Mouse (Mus musculus) forebrain, postnatal 0 days (tissue): ENCODE data around the gene Sox5. TPM values are rescaled to one million over a fixed set of nuclear protein-coding genes. Genes with fewer than 3 reads are reported as not detected.

ENCODE experiments used
- ATAC-seq: fragments of 200-750 bp; cut with Nextera tagmentation; 2 replicates; pipeline ENCODE4 v1.8.0; 2017; ENCODE audit warnings: mild to moderate bottlenecking, moderate library complexity
- DNase-seq: peaks from one replicate; pipeline ENCODE4 v3.0.0-alpha.2; 2015
- H3K27ac ChIP-seq: fragments of 300-500 bp; sonication (generic); 2 replicates; pipeline ENCODE4 v1.5.1; 2014; ENCODE audit warnings: low read depth, mild to moderate bottlenecking, antibody characterized with exemption, low read length, moderate library complexity, mixed read lengths
- H3K27me3 ChIP-seq: fragments of 300-500 bp; sonication (generic); 2 replicates; pipeline ENCODE4 v1.6.1; 2014; ENCODE audit warnings: mild to moderate bottlenecking, low read length, mixed read lengths; ENCODE audit not compliant: insufficient read depth
- H3K36me3 ChIP-seq: fragments of 300-500 bp; sonication (generic); 2 replicates; pipeline ENCODE4 v1.6.1; 2014; ENCODE audit warnings: mild to moderate bottlenecking, moderate library complexity; ENCODE audit not compliant: insufficient read depth
- H3K4me1 ChIP-seq: fragments of 300-500 bp; sonication (generic); 2 replicates; pipeline ENCODE4 v1.6.1; 2014; ENCODE audit warnings: antibody characterized with exemption; ENCODE audit not compliant: insufficient read depth
- H3K4me2 ChIP-seq: fragments of 300-500 bp; sonication (generic); 2 replicates; pipeline ENCODE4 v1.6.1; 2014; ENCODE audit warnings: low read depth, mild to moderate bottlenecking, moderate library complexity
- H3K4me3 ChIP-seq: fragments of 300-500 bp; sonication (generic); 2 replicates; pipeline ENCODE4 v1.5.1; 2014; ENCODE audit warnings: low read depth, low read length, mixed read lengths
- H3K9ac ChIP-seq: fragments of 300-500 bp; sonication (generic); 2 replicates; pipeline ENCODE4 v1.6.1; 2014; ENCODE audit warnings: mild to moderate bottlenecking
- H3K9me3 ChIP-seq: fragments of 300-500 bp; sonication (generic); 2 replicates; pipeline ENCODE4 v1.6.1; 2016; ENCODE audit warnings: low read length
- CTCF ChIP-seq: sonication (generic); IDR thresholded peaks from 2 replicates; pipeline ENCODE4 v1.5.1; 2016; ENCODE audit warnings: antibody characterized with exemption, control low read depth, low read depth
- whole genome bisulfite sequencing: fragments of 180-500 bp; shearing (Covaris S2); extraction: QIAGEN DNeasy Blood & Tissue Kit; methylation state at CpG from one replicate; pipeline ENCODE4 v1.1.7; 2014; 5-methylcytosine and 5-hydroxymethylcytosine counted together
- polyA plus RNA-seq: library from polyadenylated mRNA; unstranded; fragments of >200 nt; fragmentation: Nextera tagmentation; extraction: Ambion mirVana; gene quantifications from 2 replicates; pipeline ENCODE4 v1.2.1, GENCODE M21; 2015
- total RNA-seq: library from RNA; depleted of rRNA; stranded (reverse); fragments of >200 nt; gene quantifications from 2 replicates; pipeline ENCODE4 v1.2.3, GENCODE M21; 2014

The Sox5 gene
- total and polyA plus RNA-seq, 2 experiments from 2014 or later, result 31.6 to 62.8 TPM

DNA sequence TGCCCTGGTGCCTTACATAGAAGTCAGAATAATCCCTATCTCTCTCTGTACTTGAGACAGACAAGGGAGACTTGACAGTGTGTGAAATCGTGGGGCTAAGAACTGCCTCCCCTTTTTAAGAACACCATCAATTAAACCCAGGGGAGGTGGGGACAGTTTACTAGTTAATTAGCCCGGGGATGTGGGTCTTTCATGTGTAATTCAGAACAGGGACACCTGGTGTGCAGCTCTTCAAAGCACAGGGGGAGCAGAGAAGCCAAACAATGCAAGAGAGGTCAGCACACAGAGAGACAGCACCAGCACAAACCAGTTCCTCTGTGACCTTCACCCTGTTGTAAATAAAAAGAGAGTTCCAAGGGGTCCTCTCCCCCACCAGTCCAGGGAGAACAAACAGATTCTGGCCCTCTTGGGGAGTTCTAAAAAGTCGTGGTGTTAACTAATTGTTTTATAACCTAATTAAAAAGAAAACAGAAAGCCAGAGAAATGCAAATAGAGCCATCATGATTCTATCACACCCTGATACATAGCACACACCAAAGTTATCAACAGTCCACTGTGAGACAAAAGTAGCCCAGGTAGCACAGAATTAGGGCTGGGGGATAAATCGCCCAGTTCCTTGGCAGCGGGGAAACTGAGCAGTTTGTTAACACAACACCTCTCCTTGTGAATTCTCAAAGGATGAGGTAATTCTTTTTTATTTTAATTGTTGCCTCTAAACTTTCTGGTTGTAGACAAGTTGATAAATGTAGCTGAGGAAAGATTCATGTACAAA is 420.3 kb downstream of the Sox5 start:
- Histone ChIP-seq H3K9ac (no peak overlapping the region), H3K36me3 (no peaks in the 10 kb centered on the region), H3K27ac (no peak overlapping the region), H3K9me3 (no peaks in the 10 kb centered on the region), H3K27me3 (no peaks in the 10 kb centered on the region), H3K4me1 (no peaks in the 10 kb centered on the region; the same call in 1 of the 2 replicates), H3K4me2 (no peak overlapping the region), H3K4me3 (no peak overlapping the region)
- no peak for TF ChIP-seq CTCF
- WGBS, result 15% methylated on average over 5 of the region's 5 CpGs
- DNase-seq (no peak), ATAC-seq (no peak)

DNA sequence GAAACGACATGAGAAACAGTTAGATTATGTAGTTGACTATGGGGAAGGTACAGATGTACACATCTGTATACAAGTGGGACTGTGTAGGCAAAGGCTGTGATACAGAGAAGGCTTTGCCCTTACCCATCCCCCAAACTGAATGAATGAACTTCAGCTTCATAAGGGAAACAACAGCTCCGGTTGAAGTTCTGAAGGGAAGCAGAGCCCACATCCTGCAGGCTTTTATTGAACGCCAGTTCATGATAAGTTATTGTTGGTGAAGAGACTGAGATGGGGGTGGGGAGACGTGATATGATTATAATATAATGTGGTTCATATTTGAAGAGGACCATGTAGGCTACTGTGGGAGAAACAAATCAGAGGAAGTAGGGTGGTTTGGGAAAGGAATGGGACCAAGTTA is 424.7 kb downstream of the Sox5 start:
- Histone ChIP-seq H3K36me3 (no peaks in the 10 kb centered on the region), H3K4me2 (no peak overlapping the region), H3K9me3 (no peaks in the 10 kb centered on the region), H3K27ac (no peak overlapping the region), H3K9ac (no peak overlapping the region), H3K27me3 (no peaks in the 10 kb centered on the region), H3K4me3 (no peak overlapping the region), H3K4me1 (no peaks in the 10 kb centered on the region; the same call in 1 of the 2 replicates)
- ATAC-seq (no peak), DNase-seq (no peak)
- TF ChIP-seq CTCF, result no peak
- 94% methylated on average over 4 of the region's 4 CpGs for WGBS

DNA sequence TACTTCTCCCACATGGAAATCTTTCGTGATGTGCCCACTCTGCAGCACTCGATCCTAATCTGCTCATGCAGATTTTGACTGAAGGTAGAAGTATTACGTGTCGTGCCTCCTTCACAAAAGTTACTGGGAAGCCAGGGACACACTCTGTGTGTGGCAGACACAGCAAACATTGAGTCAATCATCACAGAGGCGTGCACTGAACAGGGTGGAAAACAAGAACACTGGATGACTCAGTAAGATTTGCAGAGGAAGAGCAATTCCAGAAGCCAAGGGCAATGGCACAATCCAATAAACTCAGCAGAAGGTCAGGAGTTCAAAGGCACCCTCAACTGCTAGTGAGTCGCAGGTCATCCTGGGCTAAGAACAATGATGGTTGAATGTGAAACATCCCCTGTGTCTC is 430.7 kb downstream of the Sox5 start:
- WGBS, result 84% methylated on average over 6 of the region's 6 CpGs
- DNase-seq, result no peak

DNA sequence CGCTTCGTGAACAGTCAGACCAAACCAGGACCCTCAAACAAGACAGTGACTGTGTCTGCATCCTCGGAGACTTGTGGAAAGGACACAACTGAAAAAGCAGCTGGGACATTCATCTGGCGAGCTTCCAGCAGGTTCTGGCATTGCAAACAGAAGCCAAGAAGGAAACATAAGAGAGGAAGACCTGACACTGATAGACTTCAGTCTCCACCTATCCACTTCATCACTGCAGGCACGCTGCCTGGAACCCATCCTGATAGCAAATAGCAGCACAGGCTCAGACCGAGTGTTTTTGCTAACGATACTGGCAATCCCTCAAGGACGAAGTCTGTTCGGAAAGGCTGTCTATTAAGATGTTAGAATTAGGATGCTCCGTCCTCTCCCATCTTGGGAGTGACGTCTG is 438.4 kb downstream of the Sox5 start:
- H3K4me3 ChIP-seq, result no peak overlapping the region
- H3K27me3 ChIP-seq, result no peaks in the 10 kb centered on the region
- peaks cover 6% of the 10 kb centered on the region for H3K4me1 ChIP-seq
- no peak for ATAC-seq
- DNase-seq, result peak; percentile 49
- no peaks in the 10 kb centered on the region for H3K36me3 ChIP-seq
- H3K9ac ChIP-seq, result no peak overlapping the region
- 45% methylated on average over 11 of the region's 11 CpGs for WGBS
- no peak overlapping the region for H3K27ac ChIP-seq
- no peak overlapping the region for H3K4me2 ChIP-seq
- no peak for TF ChIP-seq CTCF
- no peaks in the 10 kb centered on the region for H3K9me3 ChIP-seq

More for the DNA sequence above, 430.7 kb downstream of the Sox5 start:
- TF ChIP-seq CTCF, result no peak
- no peaks in the 10 kb centered on the region for H3K27me3 ChIP-seq
- no peak overlapping the region for H3K9ac ChIP-seq
- H3K4me2 ChIP-seq, result no peak overlapping the region
- no peak for ATAC-seq
- H3K27ac ChIP-seq, result no peak overlapping the region
- no peak overlapping the region for H3K4me3 ChIP-seq
- no peaks in the 10 kb centered on the region for H3K9me3 ChIP-seq
- H3K4me1 ChIP-seq, result no peaks in the 10 kb centered on the region
- H3K36me3 ChIP-seq, result no peaks in the 10 kb centered on the region

DNA sequence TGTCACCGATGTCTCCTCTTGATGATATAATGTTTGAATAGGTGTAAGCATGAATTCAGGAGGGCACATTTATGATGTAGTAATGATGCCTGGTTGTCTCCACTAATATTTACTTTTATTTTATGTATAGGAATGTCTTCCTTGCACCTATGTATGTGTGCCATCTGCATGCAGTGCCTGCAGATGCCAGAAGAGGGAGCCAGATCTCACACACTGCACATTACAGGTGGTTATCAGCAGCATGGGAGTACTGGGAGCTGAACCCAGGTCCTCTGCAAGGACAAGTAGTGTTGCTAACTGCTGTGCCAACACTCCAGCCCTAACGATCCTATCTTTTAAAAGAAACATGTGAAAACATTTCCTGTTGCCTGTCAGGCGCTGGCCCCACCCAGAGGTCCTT is 442.2 kb downstream of the Sox5 start:
- no peak overlapping the region for H3K4me2 ChIP-seq
- ATAC-seq, result no peak
- no peak overlapping the region for H3K9ac ChIP-seq
- peaks cover 16% of the 10 kb centered on the region for H3K4me1 ChIP-seq
- TF ChIP-seq CTCF, result peak; percentile 51
- H3K9me3 ChIP-seq, result no peaks in the 10 kb centered on the region
- no peak for DNase-seq
- H3K36me3 ChIP-seq, result no peaks in the 10 kb centered on the region
- H3K27me3 ChIP-seq, result no peaks in the 10 kb centered on the region
- 97% methylated on average over 3 of the region's 3 CpGs for WGBS
- no peak overlapping the region for H3K4me3 ChIP-seq
- H3K27ac ChIP-seq, result no peak overlapping the region

DNA sequence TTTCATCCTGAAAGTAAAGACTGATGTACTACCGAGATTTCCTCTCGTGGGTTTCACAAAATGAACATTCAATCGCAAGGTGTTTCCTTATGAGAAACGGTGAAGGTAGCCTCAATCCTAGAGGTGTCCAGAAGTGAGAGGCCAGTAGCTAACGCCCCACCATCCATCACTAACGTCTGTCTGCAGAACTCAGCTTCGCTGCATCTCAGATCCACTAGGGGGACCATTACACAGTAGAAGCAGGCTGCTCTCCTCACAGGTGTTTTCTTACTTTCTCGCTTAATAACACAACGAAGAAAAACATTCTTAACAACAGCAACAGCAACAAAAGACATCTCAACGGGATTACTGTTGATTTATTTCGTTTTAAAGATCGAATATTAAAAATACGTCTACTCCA is 442.8 kb downstream of the Sox5 start:
- H3K27ac ChIP-seq, result no peak overlapping the region
- H3K27me3 ChIP-seq, result no peaks in the 10 kb centered on the region
- no peaks in the 10 kb centered on the region for H3K36me3 ChIP-seq
- DNase-seq (peak; percentile 72), ATAC-seq (no peak)
- no peak overlapping the region for H3K4me2 ChIP-seq
- no peaks in the 10 kb centered on the region for H3K9me3 ChIP-seq
- H3K4me3 ChIP-seq, result no peak overlapping the region
- WGBS, result 60% methylated on average over 13 of the region's 13 CpGs
- H3K4me1 ChIP-seq, result peaks cover 16% of the 10 kb centered on the region
- H3K9ac ChIP-seq, result no peak overlapping the region
- peak; percentile 79 for TF ChIP-seq CTCF

DNA sequence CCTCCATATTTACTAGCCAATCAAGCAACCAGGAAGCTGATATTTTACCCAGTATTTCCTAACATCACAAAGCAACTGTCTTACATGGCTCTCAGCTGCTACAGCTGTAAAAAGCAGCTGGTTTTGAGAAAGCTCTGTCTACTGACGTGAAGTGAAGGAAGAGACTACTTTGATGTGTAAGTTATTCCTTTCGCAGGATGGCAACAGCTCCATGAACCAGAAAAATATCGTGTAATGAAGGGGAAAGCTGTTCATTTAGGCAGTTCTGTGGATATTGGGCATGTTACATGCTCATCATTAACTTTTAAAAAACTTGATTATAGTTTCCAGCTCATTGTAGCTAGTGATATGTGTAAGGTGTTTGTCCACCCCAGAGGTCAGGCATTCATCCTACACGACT is 443.6 kb downstream of the Sox5 start:
- Histone ChIP-seq H3K27me3 (no peaks in the 10 kb centered on the region), H3K36me3 (no peaks in the 10 kb centered on the region), H3K4me2 (no peak overlapping the region), H3K9ac (no peak overlapping the region), H3K27ac (no peak overlapping the region), H3K4me1 (peaks cover 14% of the 10 kb centered on the region), H3K9me3 (no peaks in the 10 kb centered on the region), H3K4me3 (no peak overlapping the region)
- 38% methylated on average over 4 of the region's 4 CpGs for WGBS
- ATAC-seq (no peak), DNase-seq (no peak)
- no peak for TF ChIP-seq CTCF
